Mouse (Mus musculus) urinary bladder, postnatal 25 days (tissue): ENCODE results near the gene Dlgap3.

Experiments
- DNase-seq: peaks from one replicate; pipeline ENCODE4 v3.0.0; 2022; ENCODE audit warnings: low spot score

Gene Dlgap3

GRCm38 (mm10) chr4:127217048-127217447 lies 48.0 kb downstream of the Dlgap3 start:
- DNase-seq, result no peak

GRCm38 (mm10) chr4:127223291-127223690 lies 54.3 kb downstream of the Dlgap3 start:
- DNase-seq, result no peak

- DNase-seq, result no peak
Measured at GRCm38 (mm10) chr4:127223755-127224154, 54.8 kb downstream of the Dlgap3 start.

GRCm38 (mm10) chr4:127224444-127225100 lies 55.6 kb downstream of the Dlgap3 start:
- DNase-seq, result no peak

- DNase-seq, result no peak
Measured at GRCm38 (mm10) chr4:127226067-127226466, 57.1 kb downstream of the Dlgap3 start.

- no peak for DNase-seq
Measured at GRCm38 (mm10) chr4:127227051-127227673, 58.2 kb downstream of the Dlgap3 start.

- DNase-seq, result no peak
Measured at GRCm38 (mm10) chr4:127232028-127232427, 63.0 kb downstream of the Dlgap3 start.

GRCm38 (mm10) chr4:127232551-127232950 lies 63.5 kb downstream of the Dlgap3 start:
- no peak for DNase-seq

GRCm38 (mm10) chr4:127233416-127234125 lies 64.6 kb downstream of the Dlgap3 start:
- no peak for DNase-seq

- peak; percentile 85 for DNase-seq
Measured at GRCm38 (mm10) chr4:127235742-127236487, 66.9 kb downstream of the Dlgap3 start.

- DNase-seq, result no peak
Measured at GRCm38 (mm10) chr4:127236631-127237030, 67.6 kb downstream of the Dlgap3 start.

- no peak for DNase-seq
Measured at GRCm38 (mm10) chr4:127237271-127237670, 68.3 kb downstream of the Dlgap3 start.

GRCm38 (mm10) chr4:127242696-127243095 lies 73.7 kb downstream of the Dlgap3 start:
- no peak for DNase-seq

GRCm38 (mm10) chr4:127243552-127243951 lies 74.5 kb downstream of the Dlgap3 start, which contains the start of gene Smim12:
Smim12 (plus strand) TSS chr4:127243784.
- DNase-seq, result peak; percentile 100

- no peak for DNase-seq
Measured at GRCm38 (mm10) chr4:127243953-127244352, 74.9 kb downstream of the Dlgap3 start.

GRCm38 (mm10) chr4:127249701-127250349 lies 80.8 kb downstream of the Dlgap3 start:
- DNase-seq, result peak; percentile 90

- peak; percentile 29 for DNase-seq
Measured at GRCm38 (mm10) chr4:127251963-127252585, 83.1 kb downstream of the Dlgap3 start.

GRCm38 (mm10) chr4:127256739-127257138 lies 87.7 kb downstream of the Dlgap3 start:
- no peak for DNase-seq

- DNase-seq, result no peak
Measured at GRCm38 (mm10) chr4:127258186-127258897, 89.3 kb downstream of the Dlgap3 start.

GRCm38 (mm10) chr4:127261601-127262000 lies 92.6 kb downstream of the Dlgap3 start:
- no peak for DNase-seq
